Mouse (Mus musculus) urinary bladder, postnatal 25 days (tissue): Measurements from ENCODE around the gene Kcnh8.

ENCODE experiments used
- DNase-seq: peaks from one replicate; pipeline ENCODE4 v3.0.0; 2022; ENCODE audit warnings: low spot score

The Kcnh8 gene

DNA sequence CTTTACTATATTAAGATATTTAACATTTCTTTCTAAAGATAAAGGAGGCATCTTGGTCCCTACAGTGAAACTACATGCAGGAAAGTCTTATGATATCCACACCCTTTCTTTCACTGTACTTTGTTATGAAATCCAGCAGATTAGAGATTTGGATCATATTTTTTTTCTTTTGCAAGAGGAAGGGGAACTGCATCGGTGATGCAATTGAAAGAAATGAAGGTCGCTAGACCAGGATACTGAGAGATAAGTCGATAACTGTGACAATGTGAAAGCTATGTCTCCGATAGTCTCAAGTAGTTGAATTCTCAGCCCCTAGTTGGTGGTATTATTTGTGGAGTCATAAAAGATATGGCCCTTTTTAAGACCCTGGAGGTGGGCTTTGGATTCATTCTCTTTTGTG is 227.2 kb downstream of the Kcnh8 start:
- no peak for DNase-seq

DNA sequence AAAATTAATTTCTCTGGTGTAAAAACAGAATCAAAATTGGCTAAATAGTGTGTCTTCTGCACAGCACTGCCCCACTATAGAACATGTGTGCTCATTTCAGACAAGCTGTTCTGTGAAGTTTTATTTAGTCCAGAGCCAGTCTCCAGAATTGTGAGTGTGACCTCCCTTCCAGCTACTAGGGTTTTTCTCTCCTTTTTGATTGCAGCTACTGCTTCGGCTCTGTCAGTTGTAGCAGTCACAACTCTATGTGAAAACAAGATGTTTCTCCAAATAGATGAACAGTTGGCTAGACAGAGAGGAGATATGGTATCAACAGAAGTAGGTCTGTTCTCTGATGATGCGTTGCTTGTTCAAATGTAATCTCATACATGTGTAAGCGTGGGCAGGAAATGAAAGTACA is 270.7 kb downstream of the Kcnh8 start:
- no peak for DNase-seq

DNA sequence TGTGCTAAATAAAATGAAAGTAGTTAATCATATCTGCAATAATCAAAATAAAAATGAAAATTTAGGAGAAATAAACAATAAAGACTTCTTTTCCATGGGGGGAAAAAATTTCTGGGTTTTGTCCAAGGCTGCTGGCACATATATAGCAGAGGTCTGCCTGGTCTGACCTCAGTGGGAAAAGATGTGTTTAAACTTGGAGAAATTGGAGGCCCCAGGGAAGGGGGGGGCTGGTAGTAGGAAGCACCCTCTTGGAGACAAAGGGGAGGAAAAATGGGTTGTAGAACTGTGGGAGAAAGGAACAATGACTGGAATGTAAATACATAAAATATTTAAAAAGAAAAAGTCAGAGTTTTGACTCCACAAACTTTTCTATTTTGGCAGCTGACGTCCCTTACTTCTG is 276.5 kb downstream of the Kcnh8 start:
- no peak for DNase-seq

DNA sequence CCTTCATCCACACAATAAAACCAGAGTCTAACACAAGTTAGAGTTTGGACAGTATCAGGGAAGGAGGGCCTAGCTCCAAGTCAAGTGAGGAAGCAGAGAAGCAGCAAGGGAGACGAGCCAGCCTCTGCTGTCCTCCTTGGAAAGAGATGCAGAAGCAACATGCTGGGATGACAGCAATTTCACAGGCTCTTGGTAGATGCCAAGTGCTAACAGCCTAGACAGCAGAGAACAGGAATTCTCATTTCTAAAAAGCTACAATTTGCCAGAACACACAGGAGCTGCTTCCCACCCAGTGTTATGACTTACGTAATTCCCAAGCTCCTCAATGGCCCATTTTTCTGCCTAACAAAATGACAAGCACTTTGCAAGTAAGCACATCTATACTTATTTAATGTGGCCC is 277.5 kb downstream of the Kcnh8 start:
- DNase-seq: no peak

DNA sequence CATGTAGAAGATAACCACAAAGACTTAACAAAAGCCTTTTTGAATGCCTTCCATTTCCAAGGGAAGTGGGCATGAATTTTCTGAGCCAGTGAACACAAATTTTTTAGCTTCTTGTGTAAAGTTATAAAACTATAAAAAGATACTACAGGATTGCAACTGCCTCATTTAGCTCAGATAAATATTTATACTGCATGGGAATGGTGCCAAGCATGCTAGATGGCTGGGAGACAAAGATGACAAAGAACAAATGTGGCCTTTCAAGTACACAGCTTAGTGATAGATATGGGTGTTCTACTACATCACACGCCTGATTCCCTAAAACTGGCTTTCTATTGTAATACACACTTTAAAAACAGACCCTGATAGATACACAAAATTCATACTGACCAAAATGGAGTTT is 282.7 kb downstream of the Kcnh8 start:
- no peak for DNase-seq

DNA sequence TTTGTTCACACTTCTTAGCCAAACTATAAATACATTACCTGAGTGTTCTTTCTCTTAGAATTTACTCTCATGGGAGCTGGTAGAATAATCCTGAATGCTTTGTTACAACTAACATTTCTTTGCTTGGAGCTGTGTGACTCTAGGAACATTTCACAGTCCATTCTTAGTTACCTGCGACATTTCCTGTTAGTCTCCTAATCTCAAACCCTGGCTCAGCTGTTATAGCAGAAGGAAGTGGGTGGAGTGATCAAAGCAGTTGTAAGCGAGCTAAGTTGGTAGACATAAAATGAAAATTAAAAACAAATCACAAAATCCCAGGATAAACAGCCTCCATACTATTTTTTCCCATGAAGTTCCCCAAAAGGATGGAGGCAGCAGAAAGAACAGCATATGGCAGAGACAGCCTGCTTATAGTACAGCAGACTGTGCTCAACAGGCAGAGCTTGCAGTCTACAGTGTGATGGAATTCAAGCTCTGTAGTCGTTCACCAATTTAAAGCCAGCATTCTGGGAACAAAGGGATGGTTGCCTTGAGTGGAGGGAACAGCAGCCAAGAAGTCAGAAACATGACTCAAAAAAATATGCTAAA is 318.1 kb downstream of the Kcnh8 start:
- no peak for DNase-seq

DNA sequence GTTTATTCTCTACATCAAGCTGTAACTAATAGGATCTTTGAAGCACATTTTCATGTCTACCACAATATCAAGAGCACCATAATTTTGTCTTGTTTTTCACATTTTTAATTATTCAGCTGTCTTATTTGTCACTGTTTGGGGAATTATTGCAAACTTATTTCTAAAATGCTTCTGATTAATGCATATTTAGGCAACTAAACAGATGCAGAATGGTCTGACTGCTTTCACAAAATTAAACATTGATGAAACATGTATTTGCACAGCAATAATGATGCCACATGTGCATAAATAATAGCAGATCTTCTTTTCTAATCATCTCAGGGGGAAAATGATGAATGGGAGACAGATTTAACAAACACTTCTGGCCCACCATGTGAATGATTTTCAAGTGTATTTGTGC is 341.5 kb downstream of the Kcnh8 start:
- no peak for DNase-seq

DNA sequence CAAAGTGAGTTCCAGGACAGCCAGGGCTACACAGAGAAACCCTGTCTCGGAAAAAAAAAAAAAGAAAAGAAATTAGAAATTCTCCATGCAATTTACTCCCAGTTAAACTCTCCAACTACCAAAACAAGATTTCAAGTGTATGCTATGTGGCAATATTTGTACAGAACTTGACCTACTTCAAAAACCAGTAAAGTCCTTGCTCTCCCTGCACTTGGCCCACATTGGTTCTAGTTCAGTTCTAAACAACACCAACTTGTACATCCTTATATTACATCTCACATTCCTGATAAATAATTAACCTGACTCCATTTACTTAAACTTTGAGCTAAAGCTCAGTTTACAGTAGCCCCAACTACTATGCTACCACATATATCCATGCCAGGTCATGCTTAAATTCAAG is 370.2 kb downstream of the Kcnh8 start:
- DNase-seq: no peak

DNA sequence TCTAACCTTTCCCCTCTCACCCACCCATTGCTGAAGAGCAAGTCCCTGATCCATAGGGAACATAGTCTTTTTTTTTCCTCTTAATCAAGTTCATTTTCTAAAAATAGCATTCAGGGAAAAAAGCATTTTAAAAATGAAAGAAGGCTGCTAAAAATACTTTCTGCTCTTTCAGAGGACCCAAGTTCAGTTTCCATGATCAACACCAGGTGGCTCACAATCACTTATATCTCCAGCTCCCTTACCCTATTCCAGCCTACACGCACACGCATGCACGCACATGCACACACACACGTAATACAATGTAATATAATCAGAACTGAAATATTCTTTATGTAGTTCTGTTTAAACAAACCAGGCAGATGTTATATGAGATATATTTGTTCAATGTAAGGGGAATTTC is 378.4 kb downstream of the Kcnh8 start:
- DNase-seq: no peak
